Mouse (Mus musculus): ENCODE data around the gene Dync1li1.

DNA sequence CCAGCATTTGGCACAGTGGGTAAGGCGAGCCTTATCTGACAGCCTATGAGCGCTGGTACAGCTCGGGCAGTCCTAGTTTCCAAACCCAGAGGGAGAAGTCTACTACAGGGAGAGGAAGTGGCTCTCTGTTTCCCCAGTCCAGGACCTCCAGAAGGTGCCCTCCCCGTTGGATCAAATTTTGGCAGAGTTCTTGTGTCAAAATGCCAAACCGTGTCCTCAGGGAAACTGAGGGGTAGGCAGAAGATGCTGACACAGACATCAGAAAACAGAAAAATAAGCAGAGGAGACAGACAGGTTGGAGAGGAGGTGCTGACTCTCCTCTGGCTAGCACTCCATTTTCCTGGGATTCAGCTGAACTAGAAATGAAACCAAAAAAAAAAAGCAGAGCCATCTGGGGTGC, 8.6 kb upstream of the Dync1li1 start:
- TF ChIP-seq POLR2AphosphoS2 (IDR thresholded peaks at IDR 0.05; ENCODE audit: low read depth, low read length) (no peak), MYC (IDR thresholded peaks at IDR 0.05; ENCODE audit: low read depth, low read length) (no peak), CTCF (conservative IDR thresholded peaks at IDR 0.05 in 1 of 2, IDR thresholded peaks at IDR 0.05 in 1 of 2; ENCODE audit: low read depth in 2 of 2, low read length in 2 of 2) (no peak), TCF12 (IDR thresholded peaks at IDR 0.05; ENCODE audit: low read depth, low read length) (no peak), POLR2A (IDR thresholded peaks at IDR 0.05; ENCODE audit: low read depth, low read length) (no peak), KAT2A (IDR thresholded peaks at IDR 0.05; ENCODE audit: insufficient replicate concordance, low read length) (no peak), RAD21 (IDR thresholded peaks at IDR 0.05; ENCODE audit: low read depth, low read length) (no peak), MXI1 (IDR thresholded peaks at IDR 0.05; ENCODE audit: low read depth, low read length) (no peak), JUND (conservative IDR thresholded peaks at IDR 0.05; ENCODE audit: low read depth, low read length) (no peak), MAX (IDR thresholded peaks at IDR 0.05; ENCODE audit: low read length) (no peak), SMC3 (IDR thresholded peaks at IDR 0.05; ENCODE audit: low read depth, low read length) (no peak)

Measured in CH12.LX (cell line).